Mouse (Mus musculus): ENCODE data around the gene Ube2r2.

GRCm38 (mm10) chr4:41164974-41165373 is 29.4 kb downstream of the Ube2r2 start:
- TF ChIP-seq POLR2A (IDR thresholded peaks at IDR 0.05; ENCODE audit: low read depth, low read length), result no peak
- TF ChIP-seq CTCF (IDR thresholded peaks at IDR 0.05; ENCODE audit: borderline replicate concordance, insufficient read depth, low read length), result no peak
